Mouse (Mus musculus) layer of hippocampus, adult 9-11 months (tissue): ENCODE results near the gene Cyth1.

ENCODE experiments used
- DNase-seq: peaks from one replicate; pipeline ENCODE4 v3.0.0; 2022

Gene Cyth1

DNA sequence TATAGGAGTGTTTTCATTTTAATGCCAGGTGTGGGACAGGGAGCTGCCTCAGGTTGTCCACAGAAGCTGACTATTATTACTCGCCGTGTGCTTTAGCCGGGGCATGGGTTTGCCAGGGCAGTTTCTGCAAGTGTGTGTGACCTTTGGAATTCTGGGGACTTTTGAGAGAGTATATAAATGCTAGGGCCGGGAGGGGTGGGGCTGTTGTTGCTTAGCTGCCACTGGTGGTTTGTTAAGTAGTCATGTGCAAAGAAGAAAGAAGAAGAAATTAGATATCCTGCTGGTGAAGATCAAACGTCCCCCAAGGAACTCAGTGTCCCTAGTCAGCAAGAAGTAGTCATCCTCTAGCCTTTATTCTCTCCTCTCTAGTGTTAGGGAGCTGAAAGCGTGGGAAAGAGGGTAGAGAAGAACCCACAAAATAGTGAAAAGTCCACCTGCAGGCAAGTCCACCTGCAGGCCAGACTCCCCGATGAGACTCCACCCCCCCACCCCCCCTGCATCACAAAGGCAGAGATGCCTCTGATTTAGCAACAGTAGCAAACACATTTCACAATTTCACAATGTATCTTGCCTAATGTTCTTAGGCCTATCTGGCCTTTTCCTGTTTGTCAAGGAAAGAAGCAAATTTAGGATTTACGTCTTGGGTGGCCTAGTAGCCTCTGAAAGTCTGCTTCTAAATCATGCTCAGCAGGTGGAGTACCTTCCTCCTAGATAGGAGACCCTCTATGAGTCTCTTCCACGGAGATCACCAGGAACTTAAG, 100.3 kb downstream of the Cyth1 start:
- no peak for DNase-seq

DNA sequence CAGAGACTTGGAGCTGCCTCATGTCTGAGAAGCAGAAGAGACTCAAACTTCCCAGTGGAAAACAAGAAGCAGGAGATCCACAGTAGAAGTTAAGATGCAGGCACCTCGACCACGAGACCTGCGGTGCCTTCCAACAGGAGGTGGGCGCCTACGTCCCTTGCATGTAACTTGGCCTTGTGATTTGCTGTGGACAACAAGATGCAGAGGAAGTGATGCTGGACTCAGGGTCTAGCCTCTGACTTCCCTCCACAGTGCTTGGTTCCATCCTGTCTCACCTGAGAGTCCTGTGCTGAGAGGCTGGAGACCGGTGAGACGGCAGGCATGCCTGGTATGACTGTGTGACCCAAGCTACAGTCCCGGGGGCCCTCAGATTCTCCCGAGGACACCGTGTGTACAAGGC, 101.9 kb downstream of the Cyth1 start:
- no peak for DNase-seq

DNA sequence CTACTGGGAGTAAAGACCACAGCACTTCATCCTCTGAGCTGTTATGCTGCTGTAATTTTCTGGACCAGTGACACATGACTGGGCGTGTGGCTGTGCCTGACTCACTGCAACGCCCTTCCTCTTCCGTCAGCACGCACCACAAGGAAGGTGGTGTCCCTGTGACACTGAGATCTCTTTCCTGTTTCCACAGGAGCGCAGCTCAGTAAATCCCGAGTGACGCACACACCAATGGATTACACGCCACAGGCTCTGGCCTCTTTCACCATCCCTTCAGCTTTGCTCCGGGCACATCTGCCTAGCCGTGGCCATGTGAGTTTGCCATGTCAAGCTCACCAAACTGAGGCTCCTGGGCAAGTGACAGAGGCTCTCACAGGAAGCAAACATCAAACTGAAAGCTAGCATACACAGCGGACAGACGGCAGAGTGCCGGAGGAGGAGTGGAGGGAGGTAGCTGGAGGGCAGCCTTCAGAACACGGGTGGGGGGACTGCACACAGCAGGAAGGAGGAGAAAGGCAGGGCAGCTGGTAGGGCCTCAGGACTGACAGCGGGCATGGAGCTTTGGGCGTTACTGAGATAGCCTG, 102.5 kb downstream of the Cyth1 start:
- DNase-seq = no peak

GRCm38 (mm10) chr11:118145092-118145491, 103.3 kb downstream of the Cyth1 start:
- no peak for DNase-seq

DNA sequence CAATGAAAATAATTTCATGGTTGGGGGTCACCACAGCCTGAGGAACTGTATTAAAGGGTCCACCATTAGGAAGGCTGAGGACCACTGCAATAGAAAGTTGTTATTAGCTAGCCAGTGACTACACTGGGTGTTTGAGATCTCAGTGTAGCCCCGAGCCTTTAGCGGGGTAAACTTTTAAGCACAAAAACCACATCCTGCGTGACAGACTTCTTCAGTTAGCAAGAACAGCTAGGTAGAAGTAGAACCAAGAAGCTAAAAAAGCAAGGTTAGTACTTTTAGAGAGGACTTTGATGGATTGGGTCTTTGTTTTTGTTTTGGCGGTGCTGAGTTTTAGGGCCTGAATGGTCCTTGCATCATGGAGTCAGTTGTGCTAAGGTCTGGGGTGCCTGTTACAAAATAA, 104.7 kb downstream of the Cyth1 start:
- no peak for DNase-seq

- DNase-seq = no peak
These were observed 105.7 kb downstream of the Cyth1 start for GRCm38 (mm10) chr11:118142547-118143165.

GRCm38 (mm10) chr11:118140771-118141565, 107.4 kb downstream of the Cyth1 start:
- no peak for DNase-seq

DNA sequence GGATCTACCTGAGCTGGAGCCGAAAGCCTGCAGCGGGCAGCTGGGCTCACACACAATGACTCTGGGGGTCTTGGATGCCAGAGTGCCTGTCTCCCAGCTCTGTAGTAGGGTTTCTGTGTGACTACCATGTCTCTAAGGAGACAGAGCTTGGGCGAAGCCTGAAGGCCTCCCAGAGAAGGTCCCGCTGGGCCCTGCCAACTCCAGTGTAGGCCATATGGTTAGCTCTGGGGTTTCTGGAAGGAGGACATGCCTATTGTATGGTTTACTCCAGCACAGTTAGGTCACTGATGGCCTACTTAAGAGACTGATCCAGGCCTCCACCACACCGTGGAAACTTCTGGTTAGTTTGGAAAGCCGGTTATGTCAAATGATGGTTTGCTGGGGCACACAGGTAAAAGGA, 110.0 kb downstream of the Cyth1 start:
- DNase-seq = no peak

- DNase-seq = no peak
These were observed 112.2 kb downstream of the Cyth1 start for GRCm38 (mm10) chr11:118136172-118136632.

GRCm38 (mm10) chr11:118135271-118135670, 113.1 kb downstream of the Cyth1 start:
- peak; percentile 33 for DNase-seq

GRCm38 (mm10) chr11:118133752-118134169, 114.6 kb downstream of the Cyth1 start:
- peak; percentile 35 for DNase-seq

- DNase-seq = no peak
These were observed 115.2 kb downstream of the Cyth1 start for GRCm38 (mm10) chr11:118133133-118133751.

DNA sequence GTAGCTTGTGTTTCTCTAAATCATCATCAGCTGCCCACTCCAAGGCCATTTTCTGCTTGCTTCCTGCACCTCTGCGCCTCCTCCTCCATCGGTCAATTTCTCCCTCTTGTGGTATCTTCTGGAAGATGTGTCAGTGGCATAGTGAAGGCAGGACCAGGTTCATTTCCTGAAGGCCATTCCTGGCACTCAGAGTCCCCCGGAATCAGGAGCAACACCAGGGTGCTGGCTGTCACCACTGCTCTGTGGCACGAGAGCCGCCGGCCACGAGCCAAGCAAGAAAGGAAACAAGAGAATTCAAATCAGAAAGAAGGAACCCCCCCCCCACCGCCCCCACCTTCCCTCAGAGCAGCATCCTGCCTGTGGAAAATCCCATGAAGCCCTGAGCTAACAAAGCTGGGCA, 116.3 kb downstream of the Cyth1 start:
- DNase-seq = no peak

GRCm38 (mm10) chr11:118130534-118130933, 117.9 kb downstream of the Cyth1 start, which contains the start of gene Dnah17:
Gene Dnah17 (minus strand): TSS chr11:118130634.
- DNase-seq = no peak

DNA sequence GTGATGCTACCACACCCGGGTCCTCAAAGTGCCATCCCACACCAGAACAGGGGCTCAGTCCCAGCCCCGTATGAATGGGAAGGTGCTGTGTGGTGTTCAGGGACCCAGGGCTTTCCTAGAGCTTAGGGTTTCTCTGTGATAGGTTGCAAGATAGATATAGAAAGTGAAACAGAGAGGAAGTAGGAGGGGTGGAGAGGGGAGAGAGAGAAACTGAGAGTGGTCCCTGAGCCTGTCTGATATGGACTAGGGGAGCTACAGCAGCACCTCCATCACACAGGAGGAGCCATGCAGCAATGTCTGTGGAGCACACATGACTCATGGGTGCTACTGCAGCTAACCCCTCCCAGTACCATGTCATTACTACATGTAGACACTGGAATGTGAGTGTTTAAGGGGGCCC, 118.6 kb downstream of the Cyth1 start:
- DNase-seq = no peak

DNA sequence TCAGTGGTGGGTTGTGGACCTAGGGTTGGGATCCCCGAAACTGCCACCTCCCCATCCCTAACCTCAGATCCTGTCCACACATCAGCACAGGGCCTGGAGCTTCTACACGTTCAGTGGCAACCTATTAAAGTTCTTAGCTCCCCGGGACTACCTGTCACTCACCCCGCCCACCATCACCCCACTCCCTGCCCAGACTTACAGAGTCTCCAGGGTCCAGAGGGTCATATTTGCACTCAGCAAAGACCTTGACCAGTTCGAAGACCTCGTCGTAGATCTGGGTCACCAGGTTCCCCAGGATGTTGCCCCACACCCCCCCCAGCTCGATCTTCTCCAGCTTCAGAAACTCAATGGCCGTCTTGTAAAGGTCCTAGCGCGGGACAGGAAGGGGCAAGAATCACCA, 126.8 kb downstream of the Cyth1 start:
- no peak for DNase-seq

DNA sequence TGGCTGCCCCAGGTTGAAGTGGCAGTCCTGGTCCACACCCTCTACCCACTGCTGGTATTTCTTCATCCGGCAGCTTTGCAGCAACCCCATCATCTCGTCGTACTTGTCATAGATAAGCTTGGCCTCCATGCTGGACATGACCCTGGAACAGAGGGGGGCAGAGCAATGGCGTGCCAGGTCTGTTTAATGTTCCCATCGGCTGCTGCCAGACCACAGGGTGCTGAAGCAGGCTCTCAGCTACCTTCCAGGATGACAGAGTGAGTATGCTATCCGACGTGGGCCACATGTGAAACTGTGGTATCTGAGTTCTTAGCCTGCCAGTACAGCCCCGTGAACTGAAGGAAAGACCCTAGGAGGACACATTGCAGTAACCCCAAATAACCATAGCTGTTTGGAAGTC, 129.6 kb downstream of the Cyth1 start:
- no peak for DNase-seq

GRCm38 (mm10) chr11:118114581-118115110, 133.7 kb downstream of the Cyth1 start:
- no peak for DNase-seq

GRCm38 (mm10) chr11:118113516-118114205, 134.7 kb downstream of the Cyth1 start:
- DNase-seq = no peak

DNA sequence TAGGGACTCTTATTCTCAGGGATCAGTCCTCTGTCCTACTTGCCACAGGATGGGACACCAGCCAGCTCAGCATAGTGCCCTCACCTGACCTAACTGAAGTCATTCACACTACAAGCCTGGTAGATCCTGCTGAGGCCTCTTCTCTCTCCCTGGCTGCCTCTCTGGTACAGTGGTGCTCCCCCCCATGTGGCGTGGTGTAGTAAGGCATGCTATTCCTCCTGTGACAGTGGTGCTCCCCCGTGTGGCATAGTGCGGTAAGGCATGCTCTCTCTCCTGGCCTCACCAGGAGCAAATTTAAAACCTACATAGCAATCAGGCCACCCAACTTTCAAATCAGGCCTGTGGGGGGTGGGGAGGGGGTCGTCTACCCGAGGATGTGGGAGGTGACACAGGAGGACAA, 144.4 kb downstream of the Cyth1 start:
- peak; percentile 81 for DNase-seq

- DNase-seq = no peak
These were observed 145.0 kb downstream of the Cyth1 start for GRCm38 (mm10) chr11:118103383-118103782.

DNA sequence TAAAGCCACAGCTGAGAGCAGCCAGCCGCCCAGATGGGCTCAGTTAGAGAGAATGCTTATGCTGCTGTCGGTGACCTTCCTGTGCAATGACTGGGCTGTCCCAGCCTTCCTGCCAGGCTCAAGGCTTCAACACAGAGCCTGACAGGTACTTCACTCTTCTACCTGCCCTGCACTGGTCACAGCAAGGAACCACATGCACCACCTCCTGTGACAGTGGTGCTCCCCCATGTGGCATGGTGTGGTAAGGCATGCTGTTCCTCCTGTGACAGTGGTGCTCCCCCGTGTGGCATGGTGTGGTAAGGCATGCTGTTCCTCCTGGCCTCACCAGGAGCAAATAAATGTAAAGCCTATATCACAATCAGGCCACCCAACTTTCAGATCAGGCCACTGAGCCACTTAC, 145.6 kb downstream of the Cyth1 start:
- peak; percentile 82 for DNase-seq
